Mouse (Mus musculus): ENCODE data around the gene Znrd1as. TPM values are rescaled to one million over a fixed set of nuclear protein-coding genes. Genes with fewer than 3 reads are reported as not detected.
"Not testable (repeated sequence)": the region's sequence is repeated elsewhere in the genome, so short reads cannot be mapped to it uniquely, and the experiment has no call there.

Znrd1as gene
- total RNA-seq, 2 experiments from 2014 or later: 6.2 to 7.3 TPM

DNA sequence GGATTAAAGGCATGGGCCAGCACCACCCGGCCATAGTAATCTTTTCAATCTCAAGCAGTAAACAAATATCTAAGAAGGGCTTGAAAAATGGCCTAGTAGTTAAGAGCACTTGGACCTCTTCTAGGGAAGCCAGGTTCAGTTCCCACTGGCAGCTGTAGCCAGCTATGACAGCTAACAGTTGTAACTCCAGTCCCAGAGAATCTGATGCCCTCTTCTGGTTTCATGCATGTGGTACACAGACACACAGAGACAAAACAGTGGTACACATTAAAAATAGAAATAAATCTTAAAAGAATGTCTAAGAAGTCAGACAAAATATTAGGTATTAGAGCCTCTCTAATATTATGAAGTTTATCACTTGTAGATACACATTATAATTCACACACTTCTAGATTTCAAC is 2.7 kb downstream of the Znrd1as start:
- DNase-seq (ENCODE audit: low spot score in 2 of 2): no peak
- Histone ChIP-seq H3K4me3 (no peak overlapping the region), H3K27ac (no peak overlapping the region)
- peak; percentile 62 for TF ChIP-seq CTCF (conservative IDR thresholded peaks at IDR 0.05)

GRCm38 (mm10) chr17:36966875-36967274 is 8.5 kb downstream of the Znrd1as start:
- no peak overlapping the region for H3K27ac ChIP-seq
- TF ChIP-seq CTCF (conservative IDR thresholded peaks at IDR 0.05): no peak
- H3K4me3 ChIP-seq: no peak overlapping the region
- no peak for DNase-seq (ENCODE audit: low spot score in 2 of 2)

DNA sequence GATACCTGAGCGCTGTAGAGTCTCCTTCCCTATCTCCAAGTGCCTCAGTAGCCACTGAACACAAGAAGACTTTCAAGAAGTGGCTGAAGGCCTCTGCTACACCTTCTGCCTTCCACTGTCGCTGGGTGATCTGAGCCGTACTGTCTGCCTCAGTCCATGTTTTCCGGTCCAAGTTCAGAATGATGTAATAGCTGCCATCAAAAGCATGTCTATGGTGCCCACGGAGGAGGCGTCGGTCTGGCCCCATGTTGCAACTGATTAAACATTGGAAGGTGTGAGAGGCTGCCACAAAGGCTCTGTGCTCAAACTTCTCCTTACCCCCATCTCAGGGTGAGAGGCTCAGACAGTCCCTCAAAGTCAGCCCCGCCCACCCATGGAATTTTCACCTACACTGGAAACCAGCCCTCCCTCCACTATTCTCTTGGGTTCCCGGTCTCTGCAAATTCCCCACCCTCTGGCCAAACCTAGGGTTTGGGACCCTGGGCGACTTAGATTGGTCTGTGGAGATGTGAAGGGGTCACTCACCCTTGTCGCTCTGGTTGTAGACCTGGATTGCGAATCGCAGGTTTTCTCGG is 12.0 kb downstream of the Znrd1as start:
- no peak overlapping the region for H3K4me3 ChIP-seq
- TF ChIP-seq CTCF (conservative IDR thresholded peaks at IDR 0.05): no peak
- DNase-seq (ENCODE audit: low spot score in 2 of 2): no peak

GRCm38 (mm10) chr17:36971172-36971850 is 12.9 kb downstream of the Znrd1as start:
- Histone ChIP-seq H3K4me3 (no peak overlapping the region), H3K27ac (no peak overlapping the region)
- no peak for TF ChIP-seq CTCF (conservative IDR thresholded peaks at IDR 0.05)
- no peak for DNase-seq (ENCODE audit: low spot score in 2 of 2)

More for the DNA sequence above, 12.0 kb downstream of the Znrd1as start:
- no peak overlapping the region for H3K27ac ChIP-seq

DNA sequence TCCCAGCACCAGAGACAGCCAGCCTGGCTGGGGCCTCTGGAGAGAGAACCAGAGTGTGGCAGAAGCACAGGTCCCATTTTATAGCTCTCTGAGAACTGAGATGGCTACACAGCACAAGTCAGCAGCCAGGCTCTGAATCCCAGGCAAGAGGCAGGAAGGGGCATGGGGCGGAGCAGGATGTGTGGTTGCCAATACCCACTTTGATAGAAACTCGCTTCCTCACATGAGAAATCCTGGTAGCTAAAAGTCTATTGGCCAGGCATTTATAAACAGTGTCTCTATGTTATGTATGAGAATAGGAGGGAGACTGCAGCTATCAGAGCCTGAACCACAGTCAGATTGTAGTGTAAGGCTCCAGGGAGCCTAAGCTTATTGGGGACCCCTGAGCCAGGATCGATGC is 14.4 kb downstream of the Znrd1as start:
- Histone ChIP-seq H3K4me3 (no peak overlapping the region), H3K27ac (no peak overlapping the region)
- no peak for DNase-seq (ENCODE audit: low spot score in 2 of 2)
- TF ChIP-seq CTCF (conservative IDR thresholded peaks at IDR 0.05): no peak

- DNase-seq (ENCODE audit: low spot score in 2 of 2): no peak
- Histone ChIP-seq H3K27ac (no peak overlapping the region), H3K4me3 (no peak overlapping the region)
- TF ChIP-seq CTCF (conservative IDR thresholded peaks at IDR 0.05): no peak
Measured at GRCm38 (mm10) chr17:36973271-36973787, 14.9 kb downstream of the Znrd1as start.

DNA sequence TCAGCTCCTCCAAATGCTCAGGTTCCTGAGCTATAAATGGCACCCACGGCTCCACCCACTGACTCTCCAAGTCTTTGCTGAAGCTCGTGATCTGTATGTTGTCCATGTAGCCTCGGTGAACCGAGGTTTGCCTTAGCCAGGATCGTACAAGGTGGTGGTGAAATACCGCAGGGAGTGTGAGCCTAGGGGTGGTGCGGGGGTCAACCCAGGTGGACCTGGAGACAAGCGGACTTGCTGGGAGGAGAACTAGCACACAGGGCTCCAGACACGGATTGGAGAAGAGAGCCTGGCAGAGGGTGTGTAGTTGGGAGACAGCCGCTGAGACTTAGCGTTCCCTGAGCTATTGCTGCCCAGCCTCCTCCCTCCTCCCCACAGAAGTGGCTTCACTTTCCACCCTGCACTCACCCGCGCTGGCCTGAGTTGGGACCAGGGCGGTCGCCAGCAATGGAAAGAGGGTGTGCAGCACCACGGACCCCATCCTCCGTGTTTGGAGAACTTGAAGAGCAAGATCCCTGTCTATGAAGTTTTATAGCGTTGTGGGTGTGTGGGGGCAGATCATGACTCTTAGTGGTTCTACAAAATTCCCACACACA is 22.9 kb downstream of the Znrd1as start, which contains the start of gene 2410137M14Rik:
TSS of gene 2410137M14Rik (minus strand) at position 17 of the 593 bp plus-strand sequence.
- no peak for TF ChIP-seq CTCF (conservative IDR thresholded peaks at IDR 0.05)
- Histone ChIP-seq H3K27ac (no peak within 1 kb of the TSS), H3K4me3 (peak within 1 kb of the TSS; percentile 19)
- no peak for DNase-seq (ENCODE audit: low spot score in 2 of 2)

GRCm38 (mm10) chr17:36981845-36982244 is 23.5 kb downstream of the Znrd1as start:
- H3K27ac ChIP-seq: no peak overlapping the region
- DNase-seq (ENCODE audit: low spot score in 2 of 2): no peak
- H3K4me3 ChIP-seq: no peak overlapping the region
- TF ChIP-seq CTCF (conservative IDR thresholded peaks at IDR 0.05): no peak

DNA sequence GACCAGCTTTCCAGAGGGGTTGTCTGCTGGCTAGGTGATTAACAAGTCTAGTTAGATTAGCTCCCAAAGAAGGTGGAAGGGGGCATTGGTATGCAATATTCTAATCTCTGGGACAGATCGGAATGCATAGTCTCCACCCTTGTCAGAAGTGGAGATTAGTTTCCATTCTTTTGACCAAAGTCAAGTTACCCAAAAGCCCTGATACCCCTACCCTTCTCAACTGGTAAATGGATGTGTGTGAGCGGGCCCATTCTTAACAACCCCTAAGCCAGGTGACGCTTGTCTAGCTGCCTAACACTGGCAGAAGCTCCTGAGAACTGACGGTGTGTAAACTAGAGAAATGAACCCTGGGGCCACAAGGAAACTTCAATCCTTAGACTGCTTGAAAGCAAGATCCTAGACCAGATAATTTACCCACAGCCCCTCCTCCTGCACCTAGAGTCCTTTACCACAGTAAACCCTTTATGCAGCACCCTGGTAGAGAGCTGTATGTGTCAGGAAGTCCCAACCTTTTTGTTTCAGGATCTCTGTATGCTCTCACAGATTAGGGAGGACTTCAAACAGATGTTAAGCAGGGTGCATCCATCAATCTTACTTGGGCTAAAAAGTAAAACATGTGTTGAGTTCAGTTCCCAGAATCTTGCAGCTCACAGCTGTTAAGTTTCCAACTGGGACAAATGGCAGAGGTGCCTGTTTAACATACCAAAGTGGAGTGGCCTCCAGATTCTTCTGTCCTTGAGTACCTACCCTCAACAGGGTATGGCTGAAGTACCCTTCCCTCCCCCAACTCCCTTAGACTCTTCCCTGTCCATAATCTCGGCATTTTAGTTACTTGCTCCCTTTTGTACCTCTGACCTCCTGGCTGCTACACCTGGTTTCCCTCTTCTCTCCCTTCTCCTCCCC is 24.1 kb downstream of the Znrd1as start:
- Histone ChIP-seq H3K4me3 (no peak overlapping the region), H3K27ac (no peak overlapping the region)
- no peak for DNase-seq (ENCODE audit: low spot score in 2 of 2)
- no peak for TF ChIP-seq CTCF (conservative IDR thresholded peaks at IDR 0.05)

- TF ChIP-seq CTCF (conservative IDR thresholded peaks at IDR 0.05): no peak
- H3K4me3 ChIP-seq: no peak overlapping the region
- no peak overlapping the region for H3K27ac ChIP-seq
- no peak for DNase-seq (ENCODE audit: low spot score in 2 of 2)
Measured at GRCm38 (mm10) chr17:36988475-36988874, 30.1 kb downstream of the Znrd1as start.

GRCm38 (mm10) chr17:36989437-36989836 is 31.0 kb downstream of the Znrd1as start, which contains the start of gene H2-M5:
H2-M5 (minus strand) TSS chr17:36989537.
- no peak for DNase-seq (ENCODE audit: low spot score in 2 of 2)
- Histone ChIP-seq H3K4me3 (no peak within 1 kb of the TSS), H3K27ac (no peak within 1 kb of the TSS)
- no peak for TF ChIP-seq CTCF (conservative IDR thresholded peaks at IDR 0.05)

- H3K27ac ChIP-seq; H3K4me3 ChIP-seq; DNase-seq (ENCODE audit: low spot score in 2 of 2): not testable (repeated sequence)
Measured at GRCm38 (mm10) chr17:36990630-36991029, 32.2 kb downstream of the Znrd1as start.
